ENCODE assay signal across 9 mouse cellular contexts in the genomic region with DNA sequence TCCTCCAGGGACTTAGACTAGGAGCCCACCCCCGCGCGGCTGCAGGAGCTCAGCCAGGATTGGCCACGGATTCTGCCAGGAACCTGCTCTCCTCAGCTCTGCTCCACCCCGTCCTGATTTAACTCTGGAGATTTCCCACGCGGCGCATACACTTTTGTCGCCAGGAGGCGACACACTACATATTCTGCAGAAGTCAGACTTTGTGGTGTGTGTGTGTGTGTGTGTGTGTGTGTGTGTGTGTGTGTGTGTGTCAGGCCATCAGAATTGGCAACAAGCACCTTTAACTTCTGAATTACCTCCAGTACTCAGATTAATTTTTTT. TPM values are rescaled to one million over a fixed set of nuclear protein-coding genes. Genes with fewer than 3 reads are reported as not detected.
DNase-seq lines count a peak whose midpoint lies in the region; ATAC-seq lines count a peak whose summit lies in the region.
"Had no signal": no experiment of that assay in that cellular context is flagged by ENCODE, and none has a peak within 500 bp of the region (broad histone marks: within the 10 kb centered on the region; RNA-seq: fewer than 3 reads in every experiment).

No protein-coding gene starts in this region.

- no peak overlapping the region for H3K9ac ChIP-seq in hindbrain, embryonic 12.5 days

- H3K9me3 ChIP-seq in hindbrain, embryonic 12.5 days (replicated peaks) = no peaks in the 10 kb centered on the region

- ATAC-seq in hindbrain, embryonic 12.5 days (ENCODE audit: low FRiP score) = peak; percentile 62

- DNase-seq in MN1 (ENCODE audit: low spot score) = peak; percentile 73
- peak; percentile 87 for DNase-seq in cerebellum, postnatal 10 days
- peak; percentile 73 to 82 for DNase-seq in frontal cortex, postnatal 10 days (ENCODE audit: low spot score in 2 of 2)
- DNase-seq in layer of hippocampus, postnatal 25 days (ENCODE audit: extremely low spot score in 1 of 2, low spot score in 1 of 2) = peak; percentile 57 to 63
- peak; percentile 92 for DNase-seq in lung, postnatal 10 days
- peak; percentile 80 for DNase-seq in retina, embryonic 14.5 days (ENCODE audit: low spot score)
- DNase-seq in urinary bladder, adult 2 months (ENCODE audit: low spot score) = peak; percentile 58

- H3K36me3 ChIP-seq in hindbrain, embryonic 12.5 days = no peaks in the 10 kb centered on the region

- H3K4me3 ChIP-seq in hindbrain, embryonic 12.5 days = no peak overlapping the region

- 0 out of 2 replicates have a peak overlapping the region, but pooled peaks have one; percentile 7 for H3K27ac ChIP-seq in hindbrain, embryonic 12.5 days
- H3K27ac ChIP-seq: macrophage had no signal

- H3K27me3 ChIP-seq in hindbrain, embryonic 12.5 days = no peaks in the 10 kb centered on the region; the same call in 1 of the 2 replicates

- H3K4me1 ChIP-seq in hindbrain, embryonic 12.5 days = peaks cover 18% of the 10 kb centered on the region

- WGBS in hindbrain, embryonic 12.5 days = 5% methylated on average over 10 of the region's 10 CpGs

- peak overlapping the region; percentile 37 for H3K4me2 ChIP-seq in hindbrain, embryonic 12.5 days (replicated peaks)

RNA-seq across cellular contexts. Expression of gene Derl3, which starts 10.0 kb away (rescaled TPM):
- 2.7 and 2.9 TPM in 2 replicates for polyA plus RNA-seq in hindbrain, embryonic 12.5 days (2016; fragmentation: Nextera tagmentation; extraction: Ambion mirVana)
- 1 to 10 TPM; 3.8 to 4.7 TPM for total RNA-seq in layer of hippocampus, postnatal 25 days (2021)
- polyA plus RNA-seq in urinary bladder, adult 2 months (2012; rRNA removed) = 1.0 and 1.2 TPM in 2 replicates
- polyA plus RNA-seq: macrophage had no signal

RNA-seq across cellular contexts. Expression of gene Mif, which starts 23.2 kb away (rescaled TPM):
- 1,134 and 1,420 TPM in 2 replicates for polyA plus RNA-seq in hindbrain, embryonic 12.5 days (2016; fragmentation: Nextera tagmentation; extraction: Ambion mirVana)
- total RNA-seq in layer of hippocampus, postnatal 25 days (2021) = 100 to 1,000 TPM; 420 to 504 TPM
- polyA plus RNA-seq in urinary bladder, adult 2 months (2012; rRNA removed) = 542 and 602 TPM in 2 replicates

RNA-seq across cellular contexts. Expression of gene Smarcb1, which starts 38.2 kb away (rescaled TPM):
- polyA plus RNA-seq in hindbrain, embryonic 12.5 days (2016; fragmentation: Nextera tagmentation; extraction: Ambion mirVana) = 296 and 298 TPM in 2 replicates
- 10 to 100 TPM; 86.4 to 88.8 TPM for total RNA-seq in layer of hippocampus, postnatal 25 days (2021)
- 41.7 and 46.8 TPM in 2 replicates for polyA plus RNA-seq in urinary bladder, adult 2 months (2012; rRNA removed)

RNA-seq across cellular contexts. Expression of gene Gstt2, which starts 46.0 kb away (rescaled TPM):
- 7.9 and 8.4 TPM in 2 replicates for polyA plus RNA-seq in hindbrain, embryonic 12.5 days (2016; fragmentation: Nextera tagmentation; extraction: Ambion mirVana)
- total RNA-seq in layer of hippocampus, postnatal 25 days (2021) = 1 to 10 TPM; 2.2 to 4.5 TPM
- polyA plus RNA-seq in urinary bladder, adult 2 months (2012; rRNA removed) = 107 and 144 TPM in 2 replicates

RNA-seq across cellular contexts. Expression of gene Chchd10, which starts 49.7 kb away (rescaled TPM):
- 15.4 and 15.5 TPM in 2 replicates for polyA plus RNA-seq in hindbrain, embryonic 12.5 days (2016; fragmentation: Nextera tagmentation; extraction: Ambion mirVana)
- total RNA-seq in layer of hippocampus, postnatal 25 days (2021) = 100 to 1,000 TPM; 323 to 356 TPM
- 140 and 179 TPM in 2 replicates for polyA plus RNA-seq in urinary bladder, adult 2 months (2012; rRNA removed)
